Mouse (Mus musculus) stomach, embryonic 16.5 days (tissue): ENCODE results near the gene Dnajb4. TPM values are rescaled to one million over a fixed set of nuclear protein-coding genes. Genes with fewer than 3 reads are reported as not detected.

Experiments used
- ATAC-seq: fragments of 200-750 bp; cut with Nextera tagmentation; 2 replicates; pipeline ENCODE4 v1.8.0; 2017; ENCODE audit warnings: moderate number of reproducible peaks, moderate TSS enrichment; ENCODE audit not compliant: insufficient read depth, low FRiP score
- H3K27ac ChIP-seq: fragments of 300-500 bp; sonication (generic); 2 replicates; pipeline ENCODE4 v1.5.1; 2014; ENCODE audit warnings: low read length
- H3K27me3 ChIP-seq: fragments of 300-500 bp; sonication (generic); 2 replicates; pipeline ENCODE4 v1.6.1; 2014; ENCODE audit warnings: low read length, control low read depth, mixed read lengths; ENCODE audit not compliant: control insufficient read depth, insufficient read depth
- H3K36me3 ChIP-seq: fragments of 300-500 bp; sonication (generic); 2 replicates; pipeline ENCODE4 v1.6.1; 2014; ENCODE audit warnings: low read length; ENCODE audit not compliant: control insufficient read depth, insufficient read depth
- H3K4me1 ChIP-seq: fragments of 300-500 bp; sonication (generic); 2 replicates; pipeline ENCODE4 v1.6.1; 2014; ENCODE audit warnings: low read length, control low read depth, mixed read lengths; ENCODE audit not compliant: control insufficient read depth, insufficient read depth
- H3K4me2 ChIP-seq: fragments of 300-500 bp; sonication (generic); 2 replicates; pipeline ENCODE4 v1.6.1; 2014; ENCODE audit warnings: low read depth, low read length, mixed read lengths
- H3K4me3 ChIP-seq: fragments of 300-500 bp; sonication (generic); replicated peaks from 2 replicates; pipeline ENCODE4 v1.5.1; 2014; ENCODE audit warnings: mild to moderate bottlenecking, low read length
- H3K9ac ChIP-seq: fragments of 300-500 bp; sonication (generic); 2 replicates; pipeline ENCODE4 v1.6.1; 2014; ENCODE audit warnings: low read length
- H3K9me3 ChIP-seq: fragments of 300-500 bp; sonication (generic); replicated peaks from 2 replicates; pipeline ENCODE4 v1.6.1; 2016; ENCODE audit warnings: low read length, control low read depth; ENCODE audit not compliant: control insufficient read depth
- WGBS: fragments of 180-500 bp; shearing (Covaris S2); extraction: QIAGEN DNeasy Blood & Tissue Kit; methylation state at CpG from one replicate; pipeline ENCODE4 v1.1.7; 2014; 5-methylcytosine and 5-hydroxymethylcytosine counted together
- polyA plus RNA-seq: library from polyadenylated mRNA; unstranded; fragments of >200 nt; fragmentation: Nextera tagmentation; extraction: Ambion mirVana; gene quantifications from 2 replicates; pipeline ENCODE4 v1.2.1, GENCODE M21; 2015

Dnajb4 gene
- polyA plus RNA-seq, 1 experiment from 2014 or later = 39.8 TPM

- Histone ChIP-seq H3K27me3 (no peaks in the 10 kb centered on the region), H3K9me3 (no peaks in the 10 kb centered on the region), H3K4me1 (no peaks in the 10 kb centered on the region), H3K4me3 (no peak overlapping the region), H3K27ac (no peak overlapping the region), H3K9ac (no peak overlapping the region), H3K4me2 (no peak overlapping the region), H3K36me3 (peaks cover 7% of the 10 kb centered on the region)
- ATAC-seq = peak; percentile 77
- WGBS = 42% methylated on average over 2 of the region's 2 CpGs
Observed at GRCm38 (mm10) chr3:152238836-152239235, 28.7 kb upstream of the Dnajb4 start.

GRCm38 (mm10) chr3:152235805-152236204 lies 25.7 kb upstream of the Dnajb4 start:
- H3K4me3 ChIP-seq = no peak overlapping the region
- WGBS = 91% methylated on average over 1 of the region's 1 CpGs
- H3K36me3 ChIP-seq = peaks cover 10% of the 10 kb centered on the region
- H3K4me1 ChIP-seq = no peaks in the 10 kb centered on the region
- no peak overlapping the region for H3K9ac ChIP-seq
- no peak overlapping the region for H3K27ac ChIP-seq
- no peaks in the 10 kb centered on the region for H3K27me3 ChIP-seq
- no peak overlapping the region for H3K4me2 ChIP-seq
- H3K9me3 ChIP-seq = no peaks in the 10 kb centered on the region
- no peak for ATAC-seq

- no peak overlapping the region for H3K4me3 ChIP-seq
- WGBS = 98% methylated on average over 1 of the region's 1 CpGs
- peaks cover 10% of the 10 kb centered on the region for H3K36me3 ChIP-seq
- H3K4me2 ChIP-seq = no peak overlapping the region
- no peaks in the 10 kb centered on the region for H3K4me1 ChIP-seq
- H3K27me3 ChIP-seq = no peaks in the 10 kb centered on the region
- no peak for ATAC-seq
- no peaks in the 10 kb centered on the region for H3K9me3 ChIP-seq
- H3K9ac ChIP-seq = no peak overlapping the region
- H3K27ac ChIP-seq = no peak overlapping the region
Observed at GRCm38 (mm10) chr3:152235238-152235637, 25.1 kb upstream of the Dnajb4 start.

- no peak overlapping the region for H3K4me3 ChIP-seq
- H3K27ac ChIP-seq = no peak overlapping the region
- no peak for ATAC-seq
- H3K9me3 ChIP-seq = no peaks in the 10 kb centered on the region
- no peak overlapping the region for H3K4me2 ChIP-seq
- whole genome bisulfite sequencing = 51% methylated on average over 6 of the region's 6 CpGs
- H3K36me3 ChIP-seq = peaks cover 20% of the 10 kb centered on the region
- H3K9ac ChIP-seq = no peak overlapping the region
- H3K4me1 ChIP-seq = no peaks in the 10 kb centered on the region
- no peaks in the 10 kb centered on the region for H3K27me3 ChIP-seq
Observed at GRCm38 (mm10) chr3:152231333-152232100, 21.4 kb upstream of the Dnajb4 start.

GRCm38 (mm10) chr3:152229271-152229670 lies 19.2 kb upstream of the Dnajb4 start:
- ATAC-seq = no peak
- Histone ChIP-seq H3K9me3 (no peaks in the 10 kb centered on the region), H3K9ac (no peak overlapping the region), H3K4me2 (no peak overlapping the region), H3K36me3 (peaks cover 37% of the 10 kb centered on the region), H3K27me3 (no peaks in the 10 kb centered on the region), H3K4me1 (no peaks in the 10 kb centered on the region), H3K4me3 (no peak overlapping the region), H3K27ac (no peak overlapping the region)
- WGBS = 76% methylated on average over 5 of the region's 5 CpGs

GRCm38 (mm10) chr3:152228843-152229242 lies 18.7 kb upstream of the Dnajb4 start:
- peaks cover 41% of the 10 kb centered on the region for H3K36me3 ChIP-seq
- no peak for ATAC-seq
- no peaks in the 10 kb centered on the region for H3K9me3 ChIP-seq
- H3K9ac ChIP-seq = no peak overlapping the region
- H3K4me3 ChIP-seq = no peak overlapping the region
- no peaks in the 10 kb centered on the region for H3K27me3 ChIP-seq
- WGBS = 90% methylated on average over 7 of the region's 7 CpGs
- H3K4me1 ChIP-seq = no peaks in the 10 kb centered on the region
- no peak overlapping the region for H3K27ac ChIP-seq
- H3K4me2 ChIP-seq = no peak overlapping the region

GRCm38 (mm10) chr3:152225906-152226305 lies 15.8 kb upstream of the Dnajb4 start:
- Histone ChIP-seq H3K4me2 (no peak overlapping the region), H3K4me1 (no peaks in the 10 kb centered on the region), H3K27ac (no peak overlapping the region), H3K4me3 (no peak overlapping the region), H3K9me3 (no peaks in the 10 kb centered on the region), H3K27me3 (no peaks in the 10 kb centered on the region), H3K36me3 (peaks cover 60% of the 10 kb centered on the region), H3K9ac (no peak overlapping the region)
- no peak for ATAC-seq
- 86% methylated on average over 7 of the region's 7 CpGs for WGBS

GRCm38 (mm10) chr3:152224918-152225317 lies 14.8 kb upstream of the Dnajb4 start:
- H3K9ac ChIP-seq = no peak overlapping the region
- no peak overlapping the region for H3K27ac ChIP-seq
- H3K4me1 ChIP-seq = no peaks in the 10 kb centered on the region
- H3K4me2 ChIP-seq = no peak overlapping the region
- H3K36me3 ChIP-seq = peaks cover 67% of the 10 kb centered on the region
- H3K4me3 ChIP-seq = no peak overlapping the region
- ATAC-seq = no peak
- no peaks in the 10 kb centered on the region for H3K27me3 ChIP-seq
- H3K9me3 ChIP-seq = no peaks in the 10 kb centered on the region

- WGBS = 26% methylated on average over 3 of the region's 3 CpGs
- peaks cover 19% of the 10 kb centered on the region for H3K4me1 ChIP-seq
- no peak overlapping the region for H3K9ac ChIP-seq
- peak overlapping the region; percentile 20; the same call in 1 of the 2 replicates for H3K4me3 ChIP-seq
- H3K4me2 ChIP-seq = peak overlapping the region; percentile 91
- H3K9me3 ChIP-seq = no peaks in the 10 kb centered on the region
- no peaks in the 10 kb centered on the region for H3K27me3 ChIP-seq
- no peak overlapping the region for H3K27ac ChIP-seq
- peaks cover 13% of the 10 kb centered on the region for H3K36me3 ChIP-seq
- no peak for ATAC-seq
Observed at GRCm38 (mm10) chr3:152213416-152213815, 3.3 kb upstream of the Dnajb4 start.
